Mouse (Mus musculus) left cerebral cortex, postnatal 10 days (tissue): ENCODE data around the gene Gng7. TPM values are rescaled to one million over a fixed set of nuclear protein-coding genes. Genes with fewer than 3 reads are reported as not detected.

Experiments used
- DNase-seq, 2 experiments: peaks; one replicate each; pipeline ENCODE4 v3.0.0; 2021 to 2022; ENCODE audit warnings: low spot score in 2 of 2, mixed read lengths in 1 of 2; ENCODE audit errors: extremely low spot score in 1 of 2
- intact Hi-C: fragments of 180-260 bp; cut with DNase I; formaldehyde crosslinking; loops from one replicate; pipeline ENCODE4 v1.15.1; 2025
- total RNA-seq, 2 experiments: library from RNA; stranded (reverse); gene quantifications; 2 replicates each; pipeline ENCODE4 v1.2.3; 2021

Gng7 gene
- total RNA-seq, 2 experiments from 2014 or later = 127 to 166 TPM

- DNase-seq = peak in 1 of 2 experiments; percentile 11
- intact Hi-C loops = no loop called here
Observed at GRCm38 (mm10) chr10:80982381-80982780, 32.4 kb downstream of the Gng7 start.

GRCm38 (mm10) chr10:80981564-80982112 lies 33.1 kb downstream of the Gng7 start:
- DNase-seq = peak in 1 of 2 experiments; percentile 14
- intact Hi-C loops = no loop called here

GRCm38 (mm10) chr10:80975478-80975877 lies 39.3 kb downstream of the Gng7 start:
- intact Hi-C loops = no loop called here
- DNase-seq = no peak

- no peak for DNase-seq
- intact Hi-C loops = no loop called here
Observed at GRCm38 (mm10) chr10:80973722-80974121, 41.0 kb downstream of the Gng7 start.

- peak in 1 of 2 experiments; percentile 72 for DNase-seq
- intact Hi-C loops = no loop called here
Observed at GRCm38 (mm10) chr10:80972071-80972987, 42.4 kb downstream of the Gng7 start.

GRCm38 (mm10) chr10:80971533-80971932 lies 43.2 kb downstream of the Gng7 start:
- intact Hi-C loops = no loop called here
- DNase-seq = peak in 1 of 2 experiments; percentile 66

- DNase-seq = no peak
- intact Hi-C loops = no loop called here
Observed at GRCm38 (mm10) chr10:80970159-80970558, 44.6 kb downstream of the Gng7 start.

- intact Hi-C loops = no loop called here
Observed at GRCm38 (mm10) chr10:80969298-80969697, 45.4 kb downstream of the Gng7 start.

GRCm38 (mm10) chr10:80968106-80968505 lies 46.6 kb downstream of the Gng7 start:
- no peak for DNase-seq
- intact Hi-C loops = no loop called here

More at GRCm38 (mm10) chr10:80969298-80969697, 45.4 kb downstream of the Gng7 start:
- no peak for DNase-seq

GRCm38 (mm10) chr10:80967101-80967656 lies 47.6 kb downstream of the Gng7 start:
- no peak for DNase-seq
- intact Hi-C loops = no loop called here

- intact Hi-C loops = no loop called here
- DNase-seq = peak in 1 of 2 experiments; percentile 64
Observed at GRCm38 (mm10) chr10:80966296-80966695, 48.4 kb downstream of the Gng7 start.

GRCm38 (mm10) chr10:80963031-80963975 lies 51.4 kb downstream of the Gng7 start:
- peak in 1 of 2 experiments; percentile 66 for DNase-seq
- intact Hi-C loops = no loop called here

- intact Hi-C loops = no loop called here
- DNase-seq = no peak
Observed at GRCm38 (mm10) chr10:80962585-80962984, 52.2 kb downstream of the Gng7 start.

- intact Hi-C loops = no loop called here
- DNase-seq = peak in 1 of 2 experiments; percentile 63
Observed at GRCm38 (mm10) chr10:80962051-80962472, 52.7 kb downstream of the Gng7 start.

GRCm38 (mm10) chr10:80960551-80961508 lies 53.9 kb downstream of the Gng7 start:
- DNase-seq = peak in 1 of 2 experiments; percentile 85
- intact Hi-C loops = no loop called here

GRCm38 (mm10) chr10:80958979-80959637 lies 55.6 kb downstream of the Gng7 start:
- intact Hi-C loops = no loop called here
- DNase-seq = no peak

- intact Hi-C loops = no loop called here
- no peak for DNase-seq
Observed at GRCm38 (mm10) chr10:80957791-80958190, 57.0 kb downstream of the Gng7 start.
